Mouse (Mus musculus) bone marrow, adult 2 months (tissue): Measurements from ENCODE around the gene Chd9.

Experiments used
- CTCF ChIP-seq: fragments of 200-500 bp; IDR thresholded peaks from 2 replicates; pipeline ENCODE4 v1.5.1; 2011; ENCODE audit warnings: low read length, control low read depth; ENCODE audit not compliant: control insufficient read depth, insufficient read depth
- POLR2A ChIP-seq: fragments of 200-500 bp; IDR thresholded peaks from 2 replicates; pipeline ENCODE4 v1.6.1; 2011; ENCODE audit warnings: low read depth, mild to moderate bottlenecking, control low read depth, low read length, borderline replicate concordance; ENCODE audit not compliant: control insufficient read depth

GRCm38 (mm10) chr8:90819561-90820320 is 8.4 kb upstream of the Chd9 start:
- TF ChIP-seq CTCF (no peak), POLR2A (no peak)
